Mouse (Mus musculus) brain, adult 2 months (tissue): ENCODE data around the gene Rabl3.

Experiments used
- DNase-seq: peaks from one replicate; pipeline ENCODE4 v3.0.0; 2011; ENCODE audit warnings: low read depth, low spot score

Rabl3 gene

DNA sequence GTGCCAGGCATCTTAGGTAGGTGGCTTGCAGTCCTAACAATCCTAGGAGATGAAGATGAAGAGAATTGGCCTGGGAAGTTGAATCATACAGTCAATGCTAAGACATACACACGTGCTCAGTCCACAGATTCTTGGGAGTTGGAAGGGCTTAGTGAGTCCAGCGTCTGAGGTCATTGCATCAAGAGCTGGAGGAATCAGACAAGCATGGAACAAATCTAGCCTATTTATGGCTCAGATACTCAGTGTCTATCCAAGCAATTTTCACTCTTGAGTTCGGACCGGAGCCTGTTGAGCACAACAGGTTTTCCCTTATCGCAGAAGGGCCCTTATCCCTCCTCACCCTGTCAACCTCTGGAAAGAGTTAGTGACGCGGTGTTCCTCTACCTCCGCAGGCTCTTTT lies 51.9 kb downstream of the Rabl3 start:
- DNase-seq, result no peak

DNA sequence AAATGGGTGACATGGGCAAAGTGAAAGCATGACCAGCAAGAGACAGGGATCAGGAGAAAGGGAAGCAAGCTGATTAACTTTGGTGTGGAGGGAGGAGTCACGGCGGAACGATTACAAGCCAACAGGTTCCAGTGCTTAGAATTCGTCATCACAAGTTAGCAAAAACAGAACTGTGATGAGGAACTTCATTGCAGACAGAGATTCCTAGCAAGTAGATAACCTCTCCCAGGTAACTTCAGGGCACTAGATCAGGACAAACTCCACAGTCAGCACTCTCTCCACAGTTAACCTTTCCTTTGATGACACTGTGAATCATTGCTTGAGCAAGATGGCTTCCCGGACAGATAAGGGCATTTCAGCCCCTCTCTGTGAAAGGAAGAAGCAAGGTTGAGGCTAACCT lies 57.7 kb downstream of the Rabl3 start:
- no peak for DNase-seq

DNA sequence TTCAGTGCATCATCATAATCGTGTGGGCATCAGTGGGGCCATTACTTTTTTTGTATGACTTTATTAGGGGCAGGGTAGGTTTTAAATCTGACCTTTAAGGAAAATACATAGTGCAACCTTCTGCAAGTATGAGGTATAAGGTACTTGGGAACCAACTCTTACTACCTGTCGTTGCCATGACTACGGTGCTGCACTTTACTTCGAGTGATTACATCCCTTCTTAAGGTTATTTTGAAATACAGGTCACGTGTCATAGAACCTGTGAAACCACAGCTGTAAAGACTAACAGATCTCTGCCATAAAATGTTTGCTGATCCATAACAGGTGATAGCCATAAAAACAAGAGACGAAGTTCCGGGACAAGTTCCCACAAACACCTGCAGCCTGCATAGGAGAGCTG lies 58.8 kb downstream of the Rabl3 start:
- no peak for DNase-seq

DNA sequence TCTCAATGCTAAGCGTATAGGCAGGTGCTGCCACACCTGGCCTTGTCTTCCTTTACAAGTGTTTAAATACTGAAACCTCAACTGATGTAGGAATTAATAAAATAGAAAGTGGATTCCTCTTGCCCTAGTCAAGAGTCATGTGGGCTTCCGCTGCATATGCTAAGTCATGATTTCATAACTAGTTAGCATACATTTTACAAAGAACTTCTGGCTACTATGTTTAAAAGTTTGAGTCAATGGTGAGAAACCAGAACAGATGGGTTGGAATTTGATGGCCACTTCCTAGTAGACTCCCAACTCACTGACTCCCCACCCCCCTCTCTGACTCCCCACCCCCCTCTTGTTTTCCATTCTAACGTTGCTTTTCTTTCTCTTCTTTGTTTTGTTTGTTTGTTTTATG lies 59.6 kb downstream of the Rabl3 start:
- peak; percentile 50 for DNase-seq

DNA sequence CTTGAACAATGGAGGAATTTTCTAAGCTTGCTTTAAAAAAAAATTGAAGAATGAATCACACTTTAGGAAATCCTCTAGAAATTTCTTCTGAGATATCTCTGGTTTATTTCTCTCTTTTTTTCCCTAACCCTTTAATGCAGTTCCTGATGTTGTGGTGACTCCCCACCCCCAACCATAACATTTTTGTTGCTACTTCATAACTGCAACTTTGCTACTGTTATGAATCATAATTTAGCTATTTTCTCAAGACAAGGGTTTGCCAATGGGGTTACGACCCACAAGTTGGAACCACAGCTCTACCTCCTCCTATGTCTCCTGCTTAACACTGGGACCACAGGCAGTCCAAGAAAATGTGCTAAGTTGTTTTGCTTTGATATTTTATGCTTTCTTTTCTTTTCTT lies 63.7 kb downstream of the Rabl3 start:
- DNase-seq, result no peak

DNA sequence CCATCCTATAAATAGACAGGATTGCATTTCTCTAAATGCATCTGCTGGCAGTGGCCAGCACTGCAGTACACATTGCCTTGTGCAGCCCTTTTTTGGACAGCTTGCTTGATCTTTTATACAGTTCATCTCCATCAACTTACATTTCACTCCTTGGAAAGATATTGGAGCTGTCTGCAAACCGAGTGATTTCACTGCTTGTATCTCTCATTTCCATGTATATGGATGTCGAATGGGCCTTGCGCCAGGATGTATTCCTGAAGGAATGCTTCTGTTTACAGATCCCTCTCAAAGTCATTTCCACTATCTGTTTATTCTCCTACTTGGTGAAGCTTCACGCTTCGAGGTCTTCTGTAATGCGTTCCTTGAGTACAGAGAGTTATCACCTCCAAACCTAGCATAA lies 64.6 kb downstream of the Rabl3 start:
- DNase-seq, result no peak

DNA sequence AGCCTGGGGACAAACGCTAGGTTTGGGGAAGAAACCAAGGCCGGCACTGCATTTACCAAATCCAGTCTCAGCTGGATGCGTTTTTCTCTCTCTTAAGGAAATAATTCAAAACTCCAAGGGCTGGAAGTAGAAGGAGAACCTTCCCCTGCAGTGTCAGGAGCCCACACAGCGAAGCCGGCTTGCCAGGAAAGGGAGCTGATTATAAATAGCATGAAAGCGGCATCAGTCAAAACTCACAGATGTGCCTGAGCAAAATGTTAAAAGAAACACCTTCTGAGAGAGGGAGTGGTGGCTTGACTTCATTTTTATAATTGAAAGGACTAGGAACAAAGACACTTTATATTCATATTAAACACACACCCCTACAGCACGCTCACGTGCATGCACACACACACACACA lies 70.6 kb downstream of the Rabl3 start:
- DNase-seq, result peak; percentile 88

DNA sequence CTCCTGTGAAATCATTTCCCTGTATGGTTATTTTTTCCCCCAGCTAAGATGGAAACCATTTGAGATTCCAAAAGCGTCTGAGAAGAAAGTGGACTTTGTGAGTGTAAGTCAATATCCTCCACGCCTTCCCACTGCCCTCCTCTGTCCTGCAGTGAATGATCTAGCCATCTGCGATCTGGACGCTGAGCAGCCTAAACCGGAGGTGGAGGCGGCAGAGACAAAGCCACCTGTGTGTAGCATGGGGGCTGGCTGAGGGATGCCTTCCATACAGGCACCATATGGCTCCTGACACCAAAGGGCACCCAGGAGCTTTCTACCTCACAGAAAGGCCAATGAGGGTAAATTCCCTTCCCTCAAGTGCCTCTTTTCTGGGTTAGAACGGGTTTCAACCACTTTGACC lies 71.4 kb downstream of the Rabl3 start:
- peak; percentile 79 for DNase-seq

DNA sequence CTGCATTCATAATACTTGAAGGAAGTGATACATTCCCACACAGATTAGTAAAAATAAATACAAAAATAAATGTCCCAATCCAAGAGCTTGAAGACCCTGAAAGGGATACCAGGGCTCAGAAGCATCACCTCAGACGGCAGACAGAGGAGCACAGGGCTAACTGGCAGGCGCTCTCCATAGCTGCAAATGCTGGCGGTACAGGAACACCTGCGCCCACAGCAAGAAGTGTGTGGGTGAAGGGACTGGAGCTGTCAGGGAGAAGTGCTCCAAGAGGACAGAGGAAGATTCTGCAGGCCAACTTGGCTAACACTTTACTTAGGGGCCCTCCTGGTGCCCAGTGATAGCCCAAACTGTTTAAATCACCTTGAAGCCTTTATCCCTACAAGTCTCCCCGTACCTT lies 72.3 kb downstream of the Rabl3 start:
- DNase-seq, result peak; percentile 68

DNA sequence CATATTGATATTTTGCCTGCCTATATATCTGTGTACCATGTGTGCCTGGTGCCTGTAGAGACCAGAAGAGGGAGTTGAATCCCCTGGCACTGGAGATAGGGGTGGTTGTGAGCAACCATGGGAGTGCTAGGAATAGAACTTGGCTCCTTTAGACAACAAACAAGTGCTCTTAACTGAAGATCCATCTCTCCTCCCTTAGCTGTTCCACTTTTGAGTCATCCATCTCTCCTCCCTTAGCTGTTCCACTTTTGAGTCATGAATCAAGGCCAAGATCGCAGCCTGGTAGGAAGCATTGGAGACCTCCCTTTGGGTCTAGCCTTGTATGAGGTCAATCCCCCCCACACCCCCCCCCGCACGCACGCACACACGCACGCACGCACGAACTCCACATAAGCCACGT lies 74.9 kb downstream of the Rabl3 start:
- peak; percentile 52 for DNase-seq

DNA sequence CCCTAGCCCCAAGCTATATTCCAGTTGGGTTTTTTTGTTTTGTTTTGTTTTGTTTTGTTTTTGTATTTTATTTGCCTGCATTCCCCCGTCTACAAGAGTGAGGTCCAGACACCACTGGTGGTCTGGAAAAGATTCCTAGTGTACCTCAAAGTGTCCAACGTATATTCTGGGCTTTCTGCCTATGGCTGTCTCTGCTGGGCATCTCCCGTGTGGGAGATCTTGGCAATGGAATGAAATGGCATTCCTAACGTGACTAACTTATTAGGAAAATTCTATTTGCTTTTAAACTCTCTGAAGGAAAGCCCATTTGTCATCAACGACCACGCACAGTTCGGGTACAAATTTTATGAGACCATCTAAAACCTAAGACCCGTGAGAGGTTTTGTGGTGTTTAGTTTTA lies 75.7 kb downstream of the Rabl3 start:
- DNase-seq, result no peak

DNA sequence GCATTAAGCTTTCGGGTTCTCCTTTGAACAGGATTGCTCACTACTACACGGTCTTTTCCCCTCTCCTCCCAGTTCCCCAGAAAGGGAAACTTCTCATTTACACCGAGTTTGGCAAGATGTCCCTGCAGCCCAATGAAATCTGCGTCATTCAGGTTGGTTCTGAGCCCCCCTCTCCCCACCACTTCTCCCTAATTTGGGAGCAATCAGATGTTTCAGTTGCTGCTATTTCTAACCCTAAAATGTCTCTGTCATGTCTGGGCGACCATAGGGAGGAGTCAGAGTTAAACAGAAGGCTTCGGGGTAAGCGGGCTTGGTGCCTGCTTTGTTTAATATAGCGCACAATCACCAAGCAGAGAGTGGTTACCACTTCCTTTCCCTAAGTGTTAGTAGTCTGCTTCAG lies 76.4 kb downstream of the Rabl3 start:
- peak; percentile 61 for DNase-seq

DNA sequence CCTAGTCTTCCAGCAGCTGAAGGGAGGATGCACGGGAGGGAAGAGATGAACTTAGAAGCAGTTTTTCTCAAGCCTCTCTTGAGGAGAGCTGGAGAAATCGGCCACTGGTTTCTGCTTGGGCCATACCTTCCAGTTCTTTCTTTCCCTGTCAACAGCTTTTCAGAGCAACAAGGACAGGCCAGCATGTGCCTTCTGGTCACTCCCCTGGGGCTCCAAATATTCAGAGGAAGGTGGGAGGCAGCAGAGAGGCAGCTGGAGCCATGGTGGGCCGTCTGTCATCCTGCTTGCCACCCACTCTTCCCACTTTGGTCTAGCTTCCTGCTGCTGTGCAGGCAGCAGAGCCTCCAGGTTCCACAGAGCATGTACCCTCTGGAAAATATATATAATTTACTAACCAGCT lies 78.0 kb downstream of the Rabl3 start:
- DNase-seq, result peak; percentile 93
